Mouse (Mus musculus) liver, adult 10 weeks (tissue): ENCODE measurements around the gene Olfr376. TPM values are rescaled to one million over a fixed set of nuclear protein-coding genes. Genes with fewer than 3 reads are reported as not detected.

Source experiments
- polyA plus RNA-seq: library from polyadenylated mRNA; stranded (reverse); fragments of 350-450 nt; fragmentation: Illumina TruSeq; extraction: RNeasy Lipid Tissue Mini Kit (QIAGEN cat#74804); gene quantifications from one replicate; pipeline ENCODE4 v1.2.3, GENCODE M21; 2014; ENCODE audit warnings: low read depth, low replicate concordance

Gene Olfr376
- not detected for polyA plus RNA-seq

GRCm38 (mm10) chr11:73370946-73371345, at the start of gene Olfr376:
Gene Olfr376, plus strand, starts transcription at chr11:73371246.

GRCm38 (mm10) chr11:73329442-73329841, 41.6 kb upstream of the Olfr376 start, which contains the start of the genes Aspa, Gm49340 and Spata22:
Gene Aspa, minus strand, starts transcription at chr11:73329596.
Gene Gm49340, plus strand, starts transcription at chr11:73329741.
Gene Spata22, plus strand, starts transcription at chr11:73329741.

GRCm38 (mm10) chr11:73350483-73350882, 20.6 kb upstream of the Olfr376 start, which contains the start of gene Olfr20:
Gene Olfr20, plus strand, starts transcription at chr11:73350783.

GRCm38 (mm10) chr11:73399514-73399913, 28.5 kb downstream of the Olfr376 start, which contains the start of gene Olfr1:
Gene Olfr1, minus strand, starts transcription at chr11:73399614.

Other genes with a start within 250 kb of the Olfr376 start
- 0.21 TPM for gene Haspin, start 233.0 kb upstream of the Olfr376 start, polyA plus RNA-seq
- gene P2rx5, start 210.8 kb upstream of the Olfr376 start, polyA plus RNA-seq, result not detected
- 45.7 TPM for gene Emc6, start 194.2 kb upstream of the Olfr376 start, polyA plus RNA-seq
- gene Tax1bp3, start 194.2 kb upstream of the Olfr376 start, polyA plus RNA-seq, result 9.5 TPM
- 7.8 TPM for gene Ctns, start 172.2 kb upstream of the Olfr376 start, polyA plus RNA-seq
- 20.3 TPM for gene Shpk, start 171.8 kb upstream of the Olfr376 start, polyA plus RNA-seq
- gene Trpv1, start 137.0 kb upstream of the Olfr376 start, polyA plus RNA-seq, result not detected
- gene Trpv3, start 103.9 kb upstream of the Olfr376 start, polyA plus RNA-seq, result not detected
- 63.7 TPM for gene Aspa, start 41.6 kb upstream of the Olfr376 start, polyA plus RNA-seq
- 0.29 TPM for gene Gm49340, start 41.5 kb upstream of the Olfr376 start, polyA plus RNA-seq
- 25.1 TPM for gene Spata22, start 41.5 kb upstream of the Olfr376 start, polyA plus RNA-seq
- gene Olfr20, start 20.5 kb upstream of the Olfr376 start, polyA plus RNA-seq, result not detected
- gene Olfr1, start 28.4 kb downstream of the Olfr376 start, polyA plus RNA-seq, result not detected
- gene Olfr378, start 57.2 kb downstream of the Olfr376 start, polyA plus RNA-seq, result not detected
- gene Olfr380, start 86.3 kb downstream of the Olfr376 start, polyA plus RNA-seq, result not detected
- gene Olfr381, start 120.4 kb downstream of the Olfr376 start, polyA plus RNA-seq, result not detected
- gene Olfr382, start 146.0 kb downstream of the Olfr376 start, polyA plus RNA-seq, result not detected
- not detected for gene Olfr385, start 221.8 kb downstream of the Olfr376 start, polyA plus RNA-seq
- gene Olfr384, start 227.3 kb downstream of the Olfr376 start, polyA plus RNA-seq, result not detected